Mouse (Mus musculus) B cell, adult 67 days (primary cell): ENCODE data around the gene Actb. TPM values are rescaled to one million over a fixed set of nuclear protein-coding genes. Genes with fewer than 3 reads are reported as not detected.

ENCODE experiments used
- total RNA-seq, 2 experiments: library from RNA; stranded (reverse); gene quantifications; 4 replicates each; pipeline ENCODE4 v1.2.4; 2023

Gene Actb
- 1,000 to 10,000 TPM; 7,721 to 7,997 TPM for total RNA-seq

GRCm38 (mm10) chr5:142906532-142907047 is at the start of gene Actb:
Gene Actb, minus strand, starts transcription at chr5:142906754.

GRCm38 (mm10) chr5:142894918-142895613 is 11.5 kb downstream of the Actb start, which contains the start of gene Fbxl18:
Gene Fbxl18, minus strand, starts transcription at chr5:142895421.

Other genes starting within 250 kb of the Actb start
- gene Slc29a4, start 214.2 kb downstream of the Actb start, total RNA-seq = 1 to 10 TPM; 3.6 to 8.4 TPM
- gene Tnrc18, start 89.1 kb downstream of the Actb start, total RNA-seq = 100 to 1,000 TPM; 103 to 112 TPM
- gene Fbxl18, start 11.3 kb downstream of the Actb start, total RNA-seq = 10 to 100 TPM; 11.5 to 12.7 TPM
- gene Fscn1, start 53.6 kb upstream of the Actb start, total RNA-seq = 1 to 10 TPM in 1 of 2 experiments, under 1 TPM in 1; 0.27 to 1.2 TPM
- gene Rnf216, start 206.2 kb upstream of the Actb start, total RNA-seq = 100 to 1,000 TPM; 128 to 129 TPM
- gene Olfr718-ps1, start 240.8 kb upstream of the Actb start, total RNA-seq = under 1 TPM; 0.24 to 0.55 TPM